Mouse (Mus musculus): ENCODE measurements at regions not wholly inside any gene's neighbourhood (a gene's known extent, or its start where the extent isn't known, plus 50 kb on each side); places are given as distances from the start of the nearest gene placed in this dataset.

GRCm38 (mm10) chr4:23758005-23758404 lies 738.2 kb upstream of the Mms22l start:
- TF ChIP-seq CTCF (IDR thresholded peaks at IDR 0.05; ENCODE audit: extremely low read depth, insufficient read depth, low read length) = no peak
- TF ChIP-seq POLR2A (IDR thresholded peaks at IDR 0.05; ENCODE audit: extremely low read depth, insufficient read depth, low read length) = no peak

Data from cortical plate, adult 2 months (tissue).